Mouse (Mus musculus) thymus, adult 2 months (tissue): ENCODE results near the gene Zxdc.

ENCODE experiments used
- CTCF ChIP-seq: fragments of 200-500 bp; IDR thresholded peaks from 2 replicates; pipeline ENCODE4 v1.5.1; 2012; ENCODE audit warnings: mild to moderate bottlenecking, control low read depth, low read length, moderate library complexity, borderline replicate concordance; ENCODE audit not compliant: control insufficient read depth, poor library complexity, insufficient read depth; ENCODE audit errors: extremely low read depth
- POLR2A ChIP-seq: fragments of 200-500 bp; IDR thresholded peaks from 2 replicates; pipeline ENCODE4 v1.6.1; 2012; ENCODE audit warnings: mild to moderate bottlenecking, low read length, control low read depth, moderate library complexity; ENCODE audit not compliant: control insufficient read depth, poor library complexity, insufficient read depth; ENCODE audit errors: extremely low read depth

- TF ChIP-seq CTCF (no peak), POLR2A (no peak)
These were observed 39.3 kb downstream of the Zxdc start for GRCm38 (mm10) chr6:90408632-90409031.
